In the genomic region with DNA sequence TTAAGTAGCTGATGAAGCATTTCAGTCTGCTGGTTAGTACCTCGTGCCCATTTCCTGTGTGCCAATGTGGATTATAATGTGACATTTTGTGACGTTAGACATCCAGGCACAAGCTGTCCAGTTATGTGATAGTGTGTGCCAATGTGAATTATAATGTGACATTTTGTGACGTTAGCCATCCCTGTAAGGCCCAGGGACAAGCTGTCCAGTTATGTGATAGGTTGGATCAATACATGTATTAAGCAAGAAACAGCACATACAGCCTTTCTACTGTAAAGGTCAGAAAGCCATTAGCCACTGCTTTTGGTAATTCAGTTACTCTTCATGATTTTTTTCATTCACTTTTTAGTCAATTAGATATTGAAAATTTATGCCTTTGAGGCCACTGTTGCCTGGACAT, we compare ENCODE assay signal across 26 mouse cellular contexts.
DNase-seq lines count a peak whose midpoint lies in the region; ATAC-seq and TF ChIP-seq lines count a peak whose summit lies in the region.
"Had no signal": no experiment of that assay in that cellular context is flagged by ENCODE, and none has a peak within 500 bp of the region (broad histone marks: within the 10 kb centered on the region; RNA-seq: fewer than 3 reads in every experiment).

No protein-coding gene starts in this region.

- H3K36me3 ChIP-seq in liver, adult 2 months (ENCODE audit: control insufficient read depth, insufficient read depth, low read length) = peaks cover 2% of the 10 kb centered on the region; the same call in 1 of the 2 replicates
- no peaks in the 10 kb centered on the region for H3K36me3 ChIP-seq in liver, embryonic 16.5 days (ENCODE audit: control insufficient read depth, insufficient read depth)
- H3K36me3 ChIP-seq in liver, embryonic 12.5 days = peaks cover 10% of the 10 kb centered on the region; the same call in 1 of the 2 replicates
- H3K36me3 ChIP-seq in liver, postnatal 0 days (replicated peaks; ENCODE audit: insufficient read depth, low read length) = 0 out of 2 replicates have a peak, but pooled peaks cover 3% of the 10 kb centered on the region
- H3K36me3 ChIP-seq: G1E had no signal

- H3K79me2 ChIP-seq in liver, adult 2 months (ENCODE audit: control insufficient read depth, insufficient read depth, low read length) = no peaks in the 10 kb centered on the region

- no peaks in the 10 kb centered on the region for H3K9me3 ChIP-seq in liver, embryonic 16.5 days (replicated peaks; ENCODE audit: control insufficient read depth, low read length)
- no peaks in the 10 kb centered on the region for H3K9me3 ChIP-seq in liver, embryonic 12.5 days (replicated peaks)
- H3K9me3 ChIP-seq in liver, postnatal 0 days (ENCODE audit: low read length) = no peaks in the 10 kb centered on the region
- H3K9me3 ChIP-seq: embryonic facial prominence, embryonic 15.5 days; G1E had no signal

- WGBS in liver, adult 2 months = 19% methylated on average over 3 of the region's 3 CpGs
- WGBS in liver, embryonic 16.5 days (ENCODE audit: insufficient replicate concordance) = 55% methylated on average over 3 of the region's 3 CpGs
- 61% methylated on average over 3 of the region's 3 CpGs for WGBS in liver, embryonic 12.5 days (ENCODE audit: insufficient replicate concordance)
- 54% methylated on average over 3 of the region's 3 CpGs for WGBS in liver, postnatal 0 days (ENCODE audit: insufficient replicate concordance)

- TF ChIP-seq EP300 in liver, postnatal 0 days (IDR thresholded peaks at IDR 0.05; ENCODE audit: low read depth) = no peak

- no peak for TF ChIP-seq CTCF in liver, adult 2 months (IDR thresholded peaks at IDR 0.05; ENCODE audit: low read depth, low read length)
- TF ChIP-seq CTCF in liver, postnatal 0 days (IDR thresholded peaks at IDR 0.05; ENCODE audit: low read depth) = no peak

- DNase-seq in liver, adult 2 months (ENCODE audit: extremely low read depth, low read depth, low spot score) = peak; percentile 53
- DNase-seq in liver = no peak
- DNase-seq in liver, postnatal 0 days = no peak
- no peak for DNase-seq in frontal cortex, postnatal 14 days (ENCODE audit: low spot score in 2 of 2)
- DNase-seq: adrenal gland, adult 2 months; adrenal gland, postnatal 10 days; adrenal gland, postnatal 25 days; cerebellum, adult 11 months; cerebellum, adult 18-20 months; cerebellum, adult 8-10 months; cerebellum, adult 9-11 months; cerebellum, postnatal 14 days; cerebellum, postnatal 36 days; embryo, embryonic 11 days had no signal

- H3K4me1 ChIP-seq in liver, adult 2 months (ENCODE audit: control insufficient read depth, insufficient read depth, low read length) = peaks cover 4% of the 10 kb centered on the region
- H3K4me1 ChIP-seq in liver, embryonic 16.5 days (ENCODE audit: control insufficient read depth, low read depth, low read length) = no peaks in the 10 kb centered on the region; the same call in 1 of the 2 replicates
- no peaks in the 10 kb centered on the region for H3K4me1 ChIP-seq in liver, embryonic 12.5 days
- H3K4me1 ChIP-seq in liver, postnatal 0 days (ENCODE audit: insufficient read depth) = peaks cover 3% of the 10 kb centered on the region; the same call in 1 of the 2 replicates
- H3K4me1 ChIP-seq: embryonic facial prominence, embryonic 15.5 days had no signal

- no peak overlapping the region for H3K4me3 ChIP-seq in liver, adult 2 months (ENCODE audit: insufficient read depth, low read depth, low read length)
- no peak overlapping the region for H3K4me3 ChIP-seq in liver, embryonic 16.5 days (ENCODE audit: low read depth, low read length)
- no peak overlapping the region for H3K4me3 ChIP-seq in liver, embryonic 12.5 days
- no peak overlapping the region for H3K4me3 ChIP-seq in liver, postnatal 0 days (ENCODE audit: low read depth, low read length)
- H3K4me3 ChIP-seq: embryonic facial prominence, embryonic 13.5 days; embryonic facial prominence, embryonic 15.5 days; erythroblast, embryonic 14.5 days; forebrain, embryonic 10.5 days; forebrain, embryonic 12.5 days had no signal

- ATAC-seq in liver, embryonic 16.5 days (ENCODE audit: low read depth) = peak; percentile 64; the same call in 1 of the 2 replicates
- ATAC-seq in liver, embryonic 12.5 days = no peak
- peak; percentile 41 for ATAC-seq in CD4-positive, CD25-positive, alpha-beta regulatory T cell, adult 4 months
- peak; percentile 91 for ATAC-seq in liver, postnatal 0 days
- ATAC-seq: forebrain, embryonic 14.5 days; forebrain, embryonic 16.5 days had no signal

- no peak for TF ChIP-seq POLR2A in liver, adult 2 months (IDR thresholded peaks at IDR 0.05; ENCODE audit: extremely low read depth, insufficient read depth, low read length)

- no peak overlapping the region for H3K27ac ChIP-seq in liver, adult 2 months (replicated peaks; ENCODE audit: insufficient read depth, low read depth, low read length)
- no peak overlapping the region for H3K27ac ChIP-seq in liver, embryonic 16.5 days (ENCODE audit: low read length)
- H3K27ac ChIP-seq in liver, embryonic 12.5 days = no peak overlapping the region
- H3K27ac ChIP-seq in liver, postnatal 0 days (ENCODE audit: low read depth) = no peak overlapping the region
- H3K27ac ChIP-seq: embryonic facial prominence, embryonic 13.5 days; embryonic facial prominence, embryonic 15.5 days; forebrain, embryonic 10.5 days; forebrain, embryonic 12.5 days had no signal

- H3K27me3 ChIP-seq in liver, adult 2 months (ENCODE audit: control insufficient read depth, insufficient read depth, low read length) = no peaks in the 10 kb centered on the region
- no peaks in the 10 kb centered on the region for H3K27me3 ChIP-seq in liver, embryonic 16.5 days (ENCODE audit: control insufficient read depth, insufficient read depth, low read depth, low read length)
- no peaks in the 10 kb centered on the region for H3K27me3 ChIP-seq in liver, embryonic 12.5 days (replicated peaks)
- no peaks in the 10 kb centered on the region for H3K27me3 ChIP-seq in liver, postnatal 0 days (ENCODE audit: insufficient read depth, low read length)
- H3K27me3 ChIP-seq: CH12.LX; embryonic facial prominence, embryonic 13.5 days; embryonic facial prominence, embryonic 15.5 days; forebrain, embryonic 12.5 days had no signal

- H3K9ac ChIP-seq in liver, adult 2 months (ENCODE audit: low read depth, low read length) = no peak overlapping the region
- H3K9ac ChIP-seq in liver, embryonic 16.5 days (ENCODE audit: low read depth, low read length) = no peak overlapping the region
- H3K9ac ChIP-seq in liver, embryonic 12.5 days = no peak overlapping the region
- H3K9ac ChIP-seq in liver, postnatal 0 days (replicated peaks) = no peak overlapping the region
- H3K9ac ChIP-seq: embryonic facial prominence, embryonic 13.5 days; embryonic facial prominence, embryonic 15.5 days; forebrain, embryonic 12.5 days had no signal

- H3K4me2 ChIP-seq in liver, embryonic 16.5 days (ENCODE audit: low read depth, low read length) = no peak overlapping the region
- H3K4me2 ChIP-seq in liver, embryonic 12.5 days = no peak overlapping the region
- H3K4me2 ChIP-seq in liver, postnatal 0 days (ENCODE audit: low read depth, low read length) = no peak overlapping the region
- H3K4me2 ChIP-seq: embryonic facial prominence, embryonic 13.5 days; embryonic facial prominence, embryonic 15.5 days; forebrain, embryonic 12.5 days had no signal
